Mouse (Mus musculus) small intestine, adult 2 months (tissue): ENCODE measurements around the gene Nufip1.

Experiments
- CTCF ChIP-seq: fragments of 200-500 bp; IDR thresholded peaks from 2 replicates; pipeline ENCODE4 v1.5.1; 2012; ENCODE audit warnings: low read depth, mild to moderate bottlenecking, control low read depth, inconsistent platforms, low read length, moderate library complexity, mixed read lengths; ENCODE audit not compliant: insufficient replicate concordance, insufficient read length; ENCODE audit errors: extremely low read depth
- POLR2A ChIP-seq: fragments of 200-500 bp; IDR thresholded peaks from 2 replicates; pipeline ENCODE4 v1.6.1; 2012; ENCODE audit warnings: low read depth, mild to moderate bottlenecking, control low read depth, inconsistent platforms, low read length, moderate library complexity

GRCm38 (mm10) chr14:76171285-76171684 lies 60.6 kb downstream of the Nufip1 start:
- TF ChIP-seq POLR2A (no peak), CTCF (no peak)
